Mouse (Mus musculus) MEL (cell line): ENCODE results near the gene Ctsw.

ENCODE experiments used
- MYC ChIP-seq: IDR thresholded peaks from 2 replicates; pipeline ENCODE4 v1.6.1; 2011; ENCODE audit warnings: low read depth, mild to moderate bottlenecking, low read length, improper control_type of control experiment, moderate library complexity
- POLR2A ChIP-seq, 2 experiments: IDR thresholded peaks; 2 replicates each; pipeline ENCODE4 v1.6.1; 2011 to 2012; ENCODE audit warnings: low read length in 2 of 2, mild to moderate bottlenecking in 2 of 2, control low read depth in 1 of 2, improper control_type of control experiment in 1 of 2, low read depth in 1 of 2, moderate library complexity in 1 of 2; ENCODE audit not compliant: control insufficient read depth in 1 of 2, insufficient read depth in 1 of 2, poor library complexity in 1 of 2
- POLR2AphosphoS2 ChIP-seq: IDR thresholded peaks from 2 replicates; pipeline ENCODE4 v1.6.1; 2011; ENCODE audit warnings: low read length, improper control_type of control experiment
- RAD21 ChIP-seq: IDR thresholded peaks from 2 replicates; pipeline ENCODE4 v1.6.1; 2011; ENCODE audit warnings: mild to moderate bottlenecking, low read depth, low read length, improper control_type of control experiment

DNA sequence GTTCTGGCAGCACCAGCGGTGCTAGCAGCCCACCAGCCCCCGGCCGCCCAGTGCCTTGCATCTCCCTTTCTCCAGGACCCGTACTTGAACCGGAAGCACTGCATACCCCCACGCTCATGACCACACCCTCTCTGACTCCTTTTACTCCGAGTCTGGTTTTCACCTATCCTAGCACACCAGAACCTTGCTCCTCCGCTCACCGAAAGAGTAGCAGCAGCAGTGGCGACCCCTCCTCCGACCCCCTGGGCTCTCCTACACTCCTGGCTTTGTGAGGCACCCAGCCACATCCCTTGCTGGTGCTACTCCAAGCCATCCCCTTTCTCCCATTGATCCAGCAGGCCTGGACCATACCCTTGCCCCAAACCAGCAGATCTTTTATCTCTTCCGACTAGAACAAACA, 13.3 kb downstream of the Ctsw start:
- TF ChIP-seq POLR2A (IDR thresholded peaks at IDR 0.05; ENCODE audit: control insufficient read depth in 1 of 2, insufficient read depth in 1 of 2, low read depth in 1 of 2, low read length in 2 of 2, poor library complexity in 1 of 2) = no peak
- no peak for TF ChIP-seq POLR2AphosphoS2
- no peak for TF ChIP-seq RAD21
- TF ChIP-seq MYC = no peak
